Mouse (Mus musculus) cerebellum, adult 11 months (tissue): ENCODE data around the gene Abhd5.

ENCODE experiments used
- DNase-seq: peaks from one replicate; pipeline ENCODE4 v3.0.0; 2022

Abhd5 gene

DNA sequence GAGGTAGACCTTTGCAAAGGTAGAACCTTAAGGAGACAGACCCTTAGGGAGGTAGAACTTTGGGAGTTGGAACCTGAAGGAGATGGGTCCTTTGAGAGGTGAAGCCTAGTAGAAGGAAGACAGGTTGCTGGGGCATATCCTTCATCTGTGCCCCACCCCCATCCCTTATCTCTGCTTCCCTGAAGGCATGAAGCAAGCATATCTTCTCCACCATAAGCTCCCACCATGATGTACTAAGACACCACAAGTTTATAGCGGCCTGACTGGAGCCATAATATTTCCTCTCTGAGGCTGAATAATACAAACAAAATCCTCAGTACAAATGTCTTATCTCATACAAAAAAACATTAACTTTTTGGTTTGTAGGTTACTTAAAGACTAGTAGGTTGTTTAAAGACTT, 3.5 kb upstream of the Abhd5 start:
- DNase-seq, result no peak

DNA sequence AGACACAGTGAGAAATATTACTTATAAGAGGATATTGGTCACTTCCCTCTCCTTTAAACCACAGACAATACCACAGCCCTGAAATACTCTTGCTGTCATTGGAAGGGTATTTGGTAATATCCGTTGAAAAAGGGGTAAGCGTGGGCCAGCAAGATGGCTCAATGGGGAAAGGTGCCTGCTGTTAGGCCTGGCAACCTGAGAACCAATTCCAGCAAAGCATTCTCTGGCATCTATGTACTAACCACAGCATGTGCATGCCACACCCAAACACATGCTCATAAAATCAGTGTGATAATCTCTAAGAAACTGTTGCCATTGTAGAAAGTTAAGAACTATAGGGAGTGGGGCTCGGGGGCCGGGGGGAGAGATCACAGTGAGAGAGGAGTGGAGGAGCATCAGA, 2.1 kb upstream of the Abhd5 start:
- DNase-seq, result no peak

DNA sequence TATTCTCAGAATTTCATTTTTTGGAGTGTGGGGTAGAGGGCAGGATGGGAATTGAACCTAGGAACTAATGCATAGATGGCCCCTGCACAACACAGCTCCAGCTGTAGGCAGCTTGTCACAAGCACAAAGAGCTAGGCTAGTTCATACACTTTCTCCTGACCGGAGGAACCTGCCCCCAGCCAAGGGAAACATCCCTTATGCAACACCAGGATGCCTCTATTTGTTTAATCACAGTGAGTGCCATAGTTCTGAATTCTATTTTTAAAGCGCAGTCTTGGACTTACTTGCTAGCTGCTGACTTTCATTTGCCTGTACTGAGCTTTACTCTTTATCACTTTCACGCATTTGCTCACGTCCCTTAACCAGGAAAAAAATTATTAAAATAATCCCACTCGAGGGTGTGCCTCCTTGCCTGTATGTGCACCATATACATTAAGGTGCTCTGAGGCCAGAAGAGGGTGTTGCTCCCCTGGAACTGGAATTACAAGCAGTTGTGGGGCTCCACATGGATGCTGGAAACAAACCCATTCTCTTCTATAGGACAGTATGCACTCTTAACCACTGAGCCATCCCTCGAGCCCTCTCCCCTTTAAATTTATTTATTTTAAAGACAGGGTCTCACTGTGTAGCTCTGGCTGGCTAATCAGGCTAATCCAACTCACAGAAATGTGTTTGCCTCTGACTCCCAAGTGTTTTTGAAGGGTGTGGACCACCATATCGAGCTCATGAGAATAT, 845 bp upstream of the Abhd5 start:
- no peak for DNase-seq

DNA sequence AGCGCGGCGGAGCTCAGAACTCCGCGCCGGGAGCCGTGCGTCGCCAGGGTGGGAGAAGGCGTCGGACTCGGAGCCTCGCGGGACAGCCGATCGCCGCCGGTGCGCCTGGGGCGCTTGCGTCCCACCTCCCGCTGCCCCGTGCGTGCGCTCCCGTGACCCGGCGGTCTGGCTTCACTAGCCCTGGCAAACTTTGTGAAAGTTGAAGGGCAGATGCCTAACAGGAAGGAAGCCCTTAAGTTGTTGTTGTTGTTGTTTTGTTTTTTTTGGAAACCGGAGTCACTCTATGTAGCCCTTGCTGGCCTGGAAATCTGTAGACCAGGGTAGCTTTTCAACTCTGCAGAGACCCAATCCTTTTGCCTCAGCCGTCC, 601 bp downstream of the Abhd5 start:
- DNase-seq, result no peak

DNA sequence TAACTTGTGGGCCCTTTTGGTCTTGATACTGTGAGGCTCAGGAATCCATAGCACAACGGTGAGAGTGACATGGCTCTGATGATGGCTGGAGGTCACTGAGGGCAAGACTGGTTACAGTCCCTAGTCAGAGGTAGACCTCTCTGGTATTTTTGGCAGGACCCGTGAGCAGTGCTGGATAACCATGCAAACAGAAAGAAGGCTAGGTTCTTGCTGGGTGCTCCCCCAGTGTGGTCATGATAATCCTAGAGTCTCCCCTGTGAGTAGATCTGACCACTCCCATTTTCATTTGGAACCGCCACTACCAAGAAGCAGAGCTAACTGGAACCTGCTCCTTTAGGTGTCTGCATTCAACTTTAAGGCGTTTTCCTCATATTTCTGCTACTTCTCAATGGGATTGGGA, 1.5 kb downstream of the Abhd5 start:
- DNase-seq, result no peak

- no peak for DNase-seq
Measured at GRCm38 (mm10) chr9:122354240-122354639, 2.8 kb downstream of the Abhd5 start.

- DNase-seq, result no peak
Measured at GRCm38 (mm10) chr9:122357073-122357472, 5.7 kb downstream of the Abhd5 start.

DNA sequence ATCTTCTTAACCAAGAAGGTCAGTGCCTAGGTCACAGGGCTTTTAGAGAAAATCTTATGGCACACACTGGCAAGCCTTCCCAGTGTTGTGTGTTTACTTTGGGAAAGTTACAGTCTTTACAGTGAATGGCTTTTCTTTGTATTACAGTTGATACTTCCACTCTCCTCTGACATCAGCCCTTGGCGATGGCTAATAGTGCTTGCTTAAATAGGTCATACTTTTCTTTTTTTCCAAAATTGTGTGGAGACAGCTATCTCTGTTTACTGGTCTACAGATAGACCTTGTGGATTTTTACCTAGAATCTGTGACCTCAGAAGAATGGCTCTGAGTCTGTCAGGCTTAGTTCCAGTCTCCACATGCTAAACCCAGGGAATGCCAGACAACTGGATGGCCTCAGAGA, 6.2 kb downstream of the Abhd5 start:
- no peak for DNase-seq

DNA sequence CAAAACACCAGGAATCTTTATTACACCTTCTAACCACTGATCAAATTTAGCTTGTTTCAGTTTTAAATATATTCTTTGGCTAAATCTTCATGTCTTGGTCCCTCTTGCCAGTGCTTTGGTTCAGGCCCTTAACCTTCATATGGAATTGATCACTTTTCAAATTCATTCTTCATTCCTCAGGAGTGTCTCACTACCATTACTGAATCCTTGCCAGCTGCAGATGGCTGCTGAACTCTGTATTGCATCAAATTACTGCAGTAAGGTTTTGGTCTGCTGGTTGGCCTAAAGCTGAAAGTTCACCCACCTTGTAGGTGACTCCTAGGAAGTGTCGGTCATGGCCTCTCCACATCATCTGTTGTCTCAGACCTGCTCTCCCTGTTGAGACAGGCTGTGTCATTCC, 12.8 kb downstream of the Abhd5 start:
- DNase-seq, result no peak

DNA sequence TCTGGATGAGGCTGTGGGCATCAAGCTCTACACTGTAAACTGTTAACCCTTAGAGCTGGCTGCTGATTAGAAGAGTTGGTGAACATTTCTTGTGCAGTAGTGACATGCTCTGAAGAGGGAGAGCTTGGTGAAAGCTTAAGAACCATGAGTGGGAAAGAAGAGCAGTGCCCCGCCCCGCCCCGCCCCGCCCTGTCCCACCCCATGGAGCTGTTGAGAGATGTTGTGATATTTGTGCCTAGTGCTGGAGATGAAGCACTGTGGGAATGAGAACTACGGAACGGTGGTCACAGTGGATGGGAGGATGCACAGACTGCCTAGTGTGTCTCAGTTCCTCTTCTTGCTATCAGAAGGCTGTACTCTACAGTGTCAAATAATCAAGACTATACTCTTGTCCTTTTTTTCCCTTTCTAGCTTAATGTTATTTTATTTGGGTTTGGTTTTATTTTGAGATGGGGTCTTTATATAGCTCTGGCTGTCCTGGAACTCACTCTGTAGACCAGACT, 18.9 kb downstream of the Abhd5 start:
- no peak for DNase-seq

DNA sequence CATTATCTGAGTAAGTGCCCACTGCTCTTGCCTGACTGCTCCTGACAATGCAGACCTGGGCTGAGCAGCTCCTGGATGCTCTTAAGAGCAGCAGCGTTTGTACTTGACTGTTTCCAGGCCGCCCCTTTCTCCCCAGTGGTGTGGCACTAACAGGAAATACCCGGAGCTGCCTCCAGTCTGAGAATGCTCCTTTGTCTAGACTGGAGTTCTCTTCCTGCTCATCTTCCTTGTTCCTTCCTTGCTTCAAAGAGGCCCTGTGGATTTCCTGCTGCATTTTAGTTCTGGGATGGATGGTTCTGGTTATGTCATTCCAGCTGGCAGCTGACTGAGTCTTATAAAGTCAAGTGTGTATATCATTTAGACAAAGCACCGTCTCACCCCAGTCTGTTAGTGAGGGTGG, 21.1 kb downstream of the Abhd5 start:
- no peak for DNase-seq

DNA sequence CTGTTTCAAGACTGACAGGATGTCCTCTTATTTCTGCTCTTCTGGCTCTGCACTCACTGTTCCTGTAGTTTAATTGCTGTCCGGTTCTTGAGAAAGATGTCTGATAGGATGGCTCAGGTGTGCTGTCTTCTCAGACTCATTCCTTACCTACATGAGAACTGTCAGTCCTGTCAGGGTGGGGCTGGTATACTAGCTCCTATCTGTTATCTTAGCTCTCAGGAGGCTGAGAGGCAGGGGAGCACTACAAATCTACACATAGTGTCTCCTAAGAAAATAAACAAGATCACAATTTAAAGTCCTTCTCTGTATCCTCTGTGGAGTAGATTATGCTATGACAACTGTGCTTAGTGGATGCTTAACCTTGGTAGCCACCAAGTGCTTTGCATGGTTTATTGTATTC, 21.6 kb downstream of the Abhd5 start:
- DNase-seq, result no peak

GRCm38 (mm10) chr9:122378986-122379385, 27.6 kb downstream of the Abhd5 start:
- DNase-seq, result no peak

DNA sequence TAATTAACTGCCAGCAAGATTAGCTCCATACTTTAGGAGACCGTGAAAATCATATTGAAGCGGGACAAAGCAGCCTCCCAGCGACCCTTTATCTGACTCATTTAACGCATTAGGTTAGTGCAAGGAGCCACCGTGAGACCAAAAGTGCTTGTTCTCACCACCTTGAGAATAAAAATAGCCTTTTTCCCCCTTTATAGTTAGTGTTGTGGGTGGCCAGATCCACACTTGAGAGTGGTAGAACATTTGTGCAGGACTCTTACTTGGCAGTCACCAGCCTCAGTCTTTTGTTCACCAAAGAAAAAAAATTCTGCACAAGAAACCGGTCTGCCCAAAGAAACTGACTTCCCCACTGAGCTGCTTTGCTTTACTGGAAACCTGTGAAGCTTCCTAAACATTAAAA, 29.6 kb downstream of the Abhd5 start:
- no peak for DNase-seq

DNA sequence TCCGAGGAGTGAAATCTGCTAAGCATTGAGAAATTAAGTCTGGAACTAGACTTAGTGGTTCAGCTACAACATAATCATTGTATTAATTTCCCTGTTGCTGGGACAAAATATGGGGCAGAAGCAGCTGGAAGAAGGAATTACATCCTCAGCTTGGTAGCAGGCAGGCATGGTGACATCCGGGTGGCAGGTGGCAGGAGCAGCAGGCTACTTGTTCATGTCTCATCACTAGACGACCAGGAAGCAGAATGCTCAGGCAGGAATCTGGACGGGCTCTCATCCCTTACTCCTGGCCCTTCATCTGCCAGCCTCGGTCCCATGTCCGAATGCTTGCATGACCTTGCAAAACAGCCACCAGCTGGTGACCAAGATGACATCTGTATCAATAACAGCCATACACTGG, 30.6 kb downstream of the Abhd5 start:
- DNase-seq, result peak; percentile 27

DNA sequence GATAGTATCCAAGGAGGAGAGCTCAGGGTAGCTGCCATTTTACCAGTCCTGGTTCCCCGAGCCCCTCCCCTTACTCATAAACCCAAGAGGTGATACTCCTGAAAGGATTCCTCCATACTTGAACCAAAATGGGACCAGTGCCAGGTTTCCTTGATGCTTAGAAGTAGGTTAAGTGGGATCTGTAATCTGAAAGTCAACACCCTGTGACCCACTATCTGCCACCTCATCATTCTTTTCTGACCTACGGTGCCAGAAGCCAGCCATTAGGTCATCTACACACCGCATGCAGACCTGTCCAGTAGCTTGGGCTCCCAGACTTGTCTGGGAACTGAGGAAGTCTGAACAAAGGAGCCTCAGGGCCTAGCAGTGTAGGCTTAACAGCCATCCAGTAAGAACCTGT, 34.6 kb downstream of the Abhd5 start:
- DNase-seq, result no peak

DNA sequence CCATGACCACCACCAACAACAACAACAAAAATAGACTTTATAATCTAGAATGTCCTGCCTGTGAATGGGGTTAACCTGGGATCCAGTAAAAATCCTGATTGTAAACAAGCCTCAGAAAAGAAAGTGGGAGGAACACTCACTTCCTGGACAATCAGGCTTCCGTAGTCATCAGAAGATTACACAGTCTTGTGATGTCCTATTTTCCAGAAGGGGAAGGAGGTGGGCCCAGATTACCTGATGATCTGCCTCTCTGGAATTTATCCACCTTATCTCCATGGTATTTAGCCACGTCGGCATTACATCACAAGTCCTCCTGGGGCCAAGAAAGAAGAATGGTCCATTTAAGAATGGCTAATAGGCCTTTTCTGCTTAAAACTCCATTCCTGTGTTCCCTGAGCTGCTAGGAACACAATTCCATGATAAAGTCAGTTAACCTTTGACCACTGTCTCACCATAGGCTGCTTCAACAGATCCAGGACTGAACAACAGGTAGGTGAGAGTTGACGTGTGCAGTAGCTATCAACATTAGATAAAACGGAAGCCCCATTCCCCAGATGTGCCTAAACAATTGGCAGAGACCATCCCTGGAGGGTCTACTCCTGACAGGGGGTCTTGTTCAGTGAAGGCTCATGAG, 38.0 kb downstream of the Abhd5 start:
- no peak for DNase-seq

DNA sequence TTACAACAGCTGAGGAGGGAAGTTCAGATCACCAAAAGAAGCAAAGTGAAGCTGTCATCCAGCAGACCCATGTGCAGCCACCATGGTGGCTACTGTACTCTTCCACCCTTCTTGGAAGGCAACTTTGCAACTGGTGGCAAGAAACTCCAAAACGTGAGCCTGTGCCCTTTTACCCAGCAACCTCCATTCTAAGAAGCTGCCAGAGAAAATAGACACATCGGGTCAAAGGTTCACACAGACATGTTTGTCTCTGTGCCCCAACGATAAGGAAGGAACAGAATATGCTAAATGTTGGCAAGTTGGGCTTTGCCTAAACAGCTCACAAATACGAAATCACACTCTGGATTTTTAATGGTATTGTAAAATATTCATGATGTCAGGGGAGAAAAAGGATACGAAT, 44.4 kb downstream of the Abhd5 start:
- no peak for DNase-seq

GRCm38 (mm10) chr9:122397156-122397555, 45.7 kb downstream of the Abhd5 start:
- DNase-seq, result no peak

GRCm38 (mm10) chr9:122398746-122399145, 47.3 kb downstream of the Abhd5 start:
- DNase-seq, result no peak

DNA sequence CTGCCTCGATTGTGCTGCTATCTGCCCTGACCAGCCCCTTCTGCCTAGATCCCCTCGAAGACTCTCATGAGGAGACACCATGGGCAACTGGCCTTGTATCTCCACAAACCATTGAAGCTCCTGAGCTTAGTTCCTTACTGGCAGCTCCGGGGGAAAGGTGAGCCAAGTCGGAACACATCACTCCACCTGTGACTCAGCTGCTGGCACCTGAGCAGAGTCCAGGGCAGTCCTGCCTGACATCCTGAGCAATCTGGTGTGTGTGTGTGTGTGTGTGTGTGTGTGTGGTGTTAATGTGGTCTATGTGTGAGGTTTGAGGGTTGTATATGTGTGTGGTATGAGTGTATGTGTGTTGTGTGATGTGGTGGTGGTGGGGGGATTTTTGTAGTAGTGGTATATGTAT, 49.8 kb downstream of the Abhd5 start:
- no peak for DNase-seq

DNA sequence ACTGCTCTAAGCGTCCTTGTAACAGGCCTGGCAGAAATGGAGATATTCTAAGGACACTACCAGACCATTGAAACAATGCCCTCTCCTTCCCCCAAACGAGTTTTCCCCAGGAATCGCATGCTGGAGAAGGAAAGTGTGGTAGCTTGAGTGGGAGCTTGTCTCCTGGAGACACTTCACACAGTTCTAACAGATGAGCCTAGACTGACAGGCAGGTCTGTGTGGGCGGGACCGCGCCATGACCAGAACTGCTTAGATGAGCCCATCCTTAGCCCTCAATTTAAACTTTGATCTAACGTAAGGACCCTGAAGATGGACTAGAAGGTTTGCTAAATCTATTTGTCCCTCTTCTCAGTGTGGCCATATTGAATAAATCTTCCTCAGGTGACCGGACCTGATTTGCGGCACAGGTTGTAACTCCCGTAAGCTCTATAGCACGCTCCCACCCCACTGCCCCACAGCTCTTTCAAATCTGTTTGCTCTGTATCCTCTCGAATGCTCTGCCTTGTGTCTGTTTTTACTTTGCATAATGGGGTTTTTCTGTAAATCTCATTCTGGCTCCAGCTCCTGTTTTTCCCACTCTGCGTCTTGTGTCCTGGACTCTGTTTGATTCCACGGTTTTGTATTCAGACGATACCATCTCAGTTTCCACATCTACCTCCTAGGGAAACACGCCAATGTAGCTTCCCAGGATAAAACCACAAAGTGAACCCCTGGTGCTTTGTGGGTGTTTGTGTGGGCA, 59.2 kb downstream of the Abhd5 start:
- no peak for DNase-seq

- no peak for DNase-seq
Measured at GRCm38 (mm10) chr9:122414648-122415047, 63.2 kb downstream of the Abhd5 start.
